Mouse (Mus musculus) heart, postnatal 25 days (tissue): ENCODE results near the gene Trim14. TPM values are rescaled to one million over a fixed set of nuclear protein-coding genes. Genes with fewer than 3 reads are reported as not detected.

Experiments
- DNase-seq: peaks from one replicate; pipeline ENCODE4 v3.0.0; 2022; ENCODE audit warnings: low spot score
- intact Hi-C: fragments of 180-260 bp; cut with DNase I; formaldehyde crosslinking; loops from one replicate; pipeline ENCODE4 v1.15.1; 2025
- total RNA-seq, 2 experiments: library from RNA; stranded (reverse); gene quantifications; 2 replicates each; pipeline ENCODE4 v1.2.3; 2021

Gene Trim14
- total RNA-seq, 2 experiments from 2014 or later: 1.7 to 1.9 TPM

DNA sequence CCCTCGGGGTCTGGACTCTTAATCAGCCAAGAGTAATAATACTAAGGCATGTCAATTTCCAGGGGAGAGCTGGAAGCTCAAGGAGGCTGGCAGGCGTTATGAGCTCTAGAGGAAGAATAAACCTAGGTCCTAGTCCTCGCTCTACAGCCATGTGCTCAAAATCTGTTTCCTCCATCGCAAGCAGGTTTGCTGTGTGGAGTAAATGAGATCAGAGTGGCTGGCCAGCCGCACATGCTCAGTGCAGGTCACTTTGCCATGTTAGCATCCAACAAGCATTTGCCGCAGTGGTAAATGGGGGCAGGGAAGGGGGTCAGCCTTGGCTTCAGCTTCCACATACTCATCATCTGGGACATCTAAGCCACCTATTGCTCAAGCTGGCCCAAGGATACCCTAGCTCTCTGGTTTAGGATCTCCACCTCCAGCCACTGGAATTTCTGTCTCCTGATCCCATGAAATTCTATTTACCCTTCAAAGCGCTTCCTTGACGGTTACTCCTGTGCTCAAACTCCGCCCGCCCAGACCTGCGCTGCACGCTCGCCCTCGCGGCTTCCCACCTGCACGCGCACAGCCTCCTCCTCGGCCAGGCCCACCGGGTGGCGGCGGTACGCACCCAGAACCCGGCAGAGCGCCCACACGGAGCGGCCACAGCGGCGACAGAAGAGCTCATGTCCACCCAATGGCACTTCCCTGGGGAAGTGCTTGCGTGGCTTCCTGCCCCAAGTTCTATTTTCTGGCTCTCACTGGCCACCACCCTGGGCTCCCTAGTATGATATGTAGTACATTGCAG, 1.8 kb downstream of the Trim14 start:
- no peak for DNase-seq
- intact Hi-C loops: loop anchor here (5.0 kb wide), 1 partner anchor 68 kb away; the partner anchor contains the start of gene Coro2a

- intact Hi-C loops: loop anchor here (5.0 kb wide), 1 partner anchor 69 kb away; the partner anchor contains the start of gene Coro2a
- DNase-seq: no peak
These were observed 3.0 kb downstream of the Trim14 start for GRCm38 (mm10) chr4:46532926-46533325.

- DNase-seq: no peak
- intact Hi-C loops: loop anchor here (5.0 kb wide), 1 partner anchor 70 kb away; the partner anchor contains the start of gene Coro2a
These were observed 3.4 kb downstream of the Trim14 start for GRCm38 (mm10) chr4:46532511-46532910.

- intact Hi-C loops: loop anchor here (5.0 kb wide), 1 partner anchor 73 kb away; the partner anchor contains the start of gene Coro2a
- no peak for DNase-seq
These were observed 6.2 kb downstream of the Trim14 start for GRCm38 (mm10) chr4:46529722-46530121.

DNA sequence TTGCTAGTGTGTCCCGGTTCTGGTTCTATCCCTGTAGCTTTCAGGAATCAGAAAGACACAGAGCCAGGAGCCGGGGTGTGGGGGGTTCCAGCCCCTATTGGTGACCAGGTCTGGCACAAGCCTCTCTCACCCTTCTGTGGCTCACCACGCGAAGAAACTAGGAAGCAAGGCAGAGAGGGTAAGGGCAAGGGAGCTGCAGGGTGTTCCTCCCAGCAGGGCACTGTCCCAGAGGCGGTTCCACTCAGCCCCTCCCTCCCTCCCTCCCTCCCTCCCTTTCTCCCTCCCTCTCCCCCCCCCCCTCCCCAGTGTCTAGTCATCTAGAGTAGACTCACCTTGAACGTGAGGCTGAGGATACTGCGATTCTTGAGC, 8.4 kb downstream of the Trim14 start:
- no peak for DNase-seq
- intact Hi-C loops: no loop called here

GRCm38 (mm10) chr4:46526798-46527557, 9.0 kb downstream of the Trim14 start:
- DNase-seq: no peak
- intact Hi-C loops: no loop called here

- DNase-seq: no peak
- intact Hi-C loops: no loop called here
These were observed 9.7 kb downstream of the Trim14 start for GRCm38 (mm10) chr4:46526226-46526625.

DNA sequence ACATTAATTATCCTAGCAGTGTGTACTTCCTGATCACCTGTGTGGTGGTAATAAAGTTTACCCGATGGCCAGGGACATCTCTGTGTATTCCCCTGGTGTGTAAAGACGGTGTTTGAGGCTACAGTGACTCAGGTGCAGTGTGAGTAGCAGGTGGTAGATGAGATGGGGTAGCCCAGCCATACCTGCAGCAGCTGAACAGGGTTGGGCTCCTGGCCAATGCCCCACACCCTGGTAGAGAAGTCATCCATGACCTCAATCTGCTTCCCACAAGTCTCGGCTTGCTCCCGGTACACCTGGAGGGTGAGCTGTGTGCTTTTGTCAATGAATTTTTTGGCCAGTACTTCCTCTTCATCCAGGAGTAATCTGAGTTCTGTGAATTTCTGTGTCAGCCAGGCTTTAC, 12.6 kb downstream of the Trim14 start:
- DNase-seq: no peak
- intact Hi-C loops: loop anchor here (2.0 kb wide), 1 partner anchor 15 kb away; no protein-coding TSS in a partner anchor

DNA sequence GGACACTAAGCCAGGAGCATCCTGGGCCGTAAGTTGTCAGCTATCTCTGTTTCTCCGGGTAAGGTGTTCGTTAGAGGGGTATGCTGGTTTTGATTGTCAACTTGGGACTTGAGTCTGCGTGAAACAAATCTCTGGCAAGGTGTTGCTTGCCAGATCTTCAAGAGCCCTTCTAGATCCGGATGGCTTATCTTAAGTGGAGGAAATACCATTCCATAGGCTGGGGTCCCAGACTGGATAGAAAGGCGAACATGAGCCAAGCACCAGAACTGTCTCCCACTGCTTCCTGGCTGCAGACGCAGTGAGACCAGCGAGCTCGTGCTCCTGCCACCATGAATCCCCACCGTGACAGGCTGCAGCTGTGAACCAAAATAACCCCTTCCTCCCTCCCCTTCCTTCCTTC, 14.5 kb downstream of the Trim14 start:
- intact Hi-C loops: no loop called here
- no peak for DNase-seq

DNA sequence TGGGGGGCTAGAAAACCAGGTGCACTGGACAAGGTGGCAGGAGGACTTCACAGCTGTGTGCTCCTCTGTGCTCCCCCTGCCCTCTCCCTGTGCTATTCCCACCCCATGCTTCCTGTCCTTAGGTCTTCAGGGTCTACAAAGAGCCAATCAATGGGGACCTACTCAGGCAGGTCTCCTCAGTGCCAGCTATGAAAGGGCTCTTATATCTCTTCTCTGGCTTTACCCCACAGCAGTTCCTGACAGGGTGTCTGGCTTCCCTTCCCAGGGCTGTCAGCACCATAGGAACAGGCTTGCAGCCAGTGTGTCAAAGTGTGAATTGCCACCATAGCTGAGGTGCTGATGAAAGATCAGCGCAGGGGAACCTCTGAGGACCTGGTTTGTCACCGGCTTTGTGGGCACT, 15.4 kb downstream of the Trim14 start:
- intact Hi-C loops: no loop called here
- no peak for DNase-seq

DNA sequence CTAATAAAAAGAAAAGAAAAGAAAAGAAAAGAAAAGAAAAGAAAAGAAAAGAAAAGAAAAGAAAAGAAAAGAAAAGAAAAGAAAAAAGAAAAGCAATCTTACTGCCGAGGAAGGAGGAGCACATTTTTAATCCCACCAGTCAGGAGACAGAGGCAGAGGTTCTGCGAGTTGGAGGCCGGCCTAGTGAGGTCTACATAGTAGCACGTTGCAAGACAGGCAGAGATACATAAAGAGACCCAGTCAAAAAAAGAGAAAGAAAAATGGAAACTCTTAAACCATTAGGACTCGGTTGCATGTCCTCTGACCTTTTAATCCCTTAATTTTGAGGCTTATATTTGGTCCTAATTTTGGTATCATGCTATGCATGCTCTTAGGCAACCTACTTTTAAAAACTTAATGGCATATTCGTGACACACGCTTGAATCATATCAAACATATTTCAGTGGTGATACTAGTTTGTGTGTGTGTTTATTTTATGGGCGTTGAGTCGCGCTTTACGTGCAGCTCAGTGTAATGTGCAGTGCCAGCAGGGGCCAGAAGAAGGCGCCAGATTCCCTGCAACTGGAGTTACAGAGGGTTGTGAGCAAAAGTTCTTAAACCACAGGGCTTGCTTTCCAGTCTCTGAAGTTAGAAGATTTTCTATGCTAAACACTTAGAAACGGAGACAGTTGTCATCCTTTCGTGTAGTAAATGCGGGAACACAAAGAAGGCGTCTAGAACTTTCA, 28.0 kb downstream of the Trim14 start:
- intact Hi-C loops: loop anchor here (2.0 kb wide), 1 partner anchor 15 kb away; no protein-coding TSS in a partner anchor
- DNase-seq: peak; percentile 44

DNA sequence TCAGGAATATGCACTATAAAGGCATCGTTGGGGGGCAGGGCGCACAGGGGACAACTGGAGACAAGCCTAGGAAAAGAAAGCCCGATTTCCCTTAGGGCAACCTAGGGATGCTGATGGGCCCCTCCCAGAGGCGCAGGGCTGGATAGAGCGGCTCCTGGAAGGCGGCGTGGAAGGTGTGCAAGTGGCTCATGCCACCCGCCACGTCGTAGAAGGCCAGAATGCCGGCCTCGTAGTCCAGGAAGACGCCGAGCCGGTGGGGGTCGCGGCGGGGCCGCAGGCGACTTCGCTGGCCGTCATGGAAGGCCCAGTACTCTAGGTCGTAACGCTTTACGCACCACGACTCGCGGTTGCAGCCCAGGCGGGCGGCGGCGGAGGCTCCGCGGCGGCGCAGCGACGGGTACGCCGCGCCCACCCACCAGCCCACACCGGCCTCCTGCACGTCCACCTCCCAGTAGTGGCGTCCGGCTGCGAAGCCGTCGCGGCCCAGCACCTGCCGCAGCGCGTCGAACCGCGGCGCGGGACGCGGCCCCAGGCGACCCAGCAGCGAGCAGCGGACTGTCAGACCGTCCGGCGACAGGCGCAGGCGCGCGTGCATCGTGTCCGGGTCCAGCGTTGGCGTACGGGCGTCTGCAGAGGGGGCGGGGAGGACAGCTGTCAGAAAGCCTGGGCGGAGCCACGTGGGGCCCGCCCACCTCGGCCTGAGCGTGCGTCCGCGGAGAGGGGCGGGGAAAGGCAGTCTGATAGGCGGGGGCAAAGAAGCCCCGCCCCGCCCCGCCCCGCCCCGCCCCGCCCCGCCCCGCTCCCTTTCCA, 28.9 kb downstream of the Trim14 start:
- intact Hi-C loops: no loop called here
- peak; percentile 91 for DNase-seq

DNA sequence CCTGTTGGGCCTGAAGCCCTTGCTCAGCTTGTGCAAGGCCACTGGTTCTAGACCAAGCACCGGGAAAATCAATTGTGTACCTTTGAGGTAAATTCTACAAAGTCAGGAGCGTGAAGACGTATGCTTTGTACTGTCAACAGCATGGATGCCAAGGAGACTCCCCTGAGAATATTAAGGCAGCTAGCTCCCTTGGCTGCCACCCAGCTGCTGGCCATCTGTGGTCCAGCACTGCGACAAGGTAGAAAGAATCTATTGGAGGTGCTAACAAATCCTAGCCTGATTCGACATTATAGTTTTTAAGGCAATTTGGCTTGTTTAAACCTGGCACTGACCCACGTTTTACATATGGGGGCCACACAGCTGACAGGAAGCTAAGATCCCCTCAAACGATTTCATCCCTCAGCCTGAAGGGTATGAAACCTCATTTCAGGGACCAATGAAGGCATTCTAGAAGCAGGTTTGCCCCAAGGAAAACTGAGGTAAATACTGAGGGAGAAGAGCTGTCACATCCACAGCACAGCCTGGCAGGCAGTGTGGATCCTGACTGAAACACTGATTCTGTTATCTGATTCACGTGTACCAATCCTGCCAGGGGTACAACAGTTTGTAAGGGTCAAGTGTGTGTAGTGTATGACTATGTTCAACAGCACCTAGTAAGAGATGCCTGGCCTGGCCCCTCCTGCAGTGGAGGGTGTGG, 30.4 kb downstream of the Trim14 start:
- no peak for DNase-seq
- intact Hi-C loops: no loop called here

- DNase-seq: no peak
- intact Hi-C loops: no loop called here
These were observed 32.1 kb downstream of the Trim14 start for GRCm38 (mm10) chr4:46503881-46504280.

- no peak for DNase-seq
- intact Hi-C loops: no loop called here
These were observed 33.1 kb downstream of the Trim14 start for GRCm38 (mm10) chr4:46502606-46503502.

GRCm38 (mm10) chr4:46498976-46499375, 37.0 kb downstream of the Trim14 start:
- no peak for DNase-seq
- intact Hi-C loops: loop anchor here (2.0 to 5.0 kb wide), 2 partner anchors 48 to 158 kb away; partner anchors contain the start of gene Anp32b

DNA sequence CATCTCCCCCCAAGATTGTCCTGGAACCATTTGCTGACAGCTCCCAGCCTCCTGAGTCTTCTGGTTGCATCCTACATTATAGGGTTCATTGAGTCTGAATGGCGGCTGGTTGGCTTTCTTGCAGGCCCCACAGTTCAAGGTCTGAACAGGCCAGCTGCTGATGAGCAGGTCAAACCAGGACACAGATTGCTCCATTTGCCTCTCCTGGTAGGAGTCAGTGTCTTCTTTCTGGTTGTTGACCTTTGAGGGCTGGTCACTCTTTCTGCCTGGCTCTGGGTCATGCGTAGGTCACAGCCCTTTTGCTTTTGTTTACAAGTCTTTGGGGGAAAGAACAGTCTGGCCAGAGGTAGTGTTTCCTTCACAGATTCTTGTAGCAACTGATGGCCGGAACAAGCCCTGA, 37.4 kb downstream of the Trim14 start:
- DNase-seq: no peak
- intact Hi-C loops: loop anchor here (2.0 to 5.0 kb wide), 2 partner anchors 48 to 159 kb away; partner anchors contain the start of gene Anp32b
